Mouse (Mus musculus): ENCODE results near the gene Lsm7.

DNA sequence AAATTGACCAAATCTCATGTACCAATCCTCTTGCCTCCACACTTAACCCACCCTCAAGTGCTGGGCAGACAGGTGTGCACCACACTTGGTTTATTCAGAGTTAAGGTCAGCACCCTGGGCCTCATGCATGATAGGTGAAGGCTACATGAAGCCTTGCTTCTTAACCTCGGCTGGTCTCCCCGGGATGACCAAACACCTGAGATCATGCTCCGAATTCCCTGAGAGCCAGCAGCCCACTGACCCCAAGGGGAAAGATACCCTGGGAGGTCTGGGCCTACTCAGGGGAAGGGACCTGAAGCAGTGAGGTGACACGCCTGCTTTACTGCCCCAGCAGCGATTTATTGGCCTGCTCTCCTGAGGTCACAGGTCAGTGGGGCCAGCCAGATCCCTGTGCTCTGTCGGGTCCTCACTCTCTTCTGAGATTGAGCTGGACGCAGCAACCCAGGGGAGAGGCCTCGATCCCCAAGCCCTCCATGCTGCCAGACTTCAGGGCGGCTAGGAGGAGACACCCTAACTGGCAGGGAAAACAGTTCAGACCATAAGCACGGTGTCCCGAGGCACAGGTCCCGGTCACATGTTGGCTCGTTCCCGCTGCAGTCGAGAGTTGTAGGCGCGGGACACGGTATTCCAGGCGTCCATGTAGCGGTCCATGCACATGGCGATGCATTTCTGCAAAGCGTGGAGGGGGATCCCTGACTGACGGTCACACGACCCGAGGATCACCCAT lies 44.7 kb upstream of the Lsm7 start:
- TF ChIP-seq POLR2A (IDR thresholded peaks at IDR 0.05; ENCODE audit: insufficient read length, low read depth) (no peak), POLR2AphosphoS2 (IDR thresholded peaks at IDR 0.05; ENCODE audit: insufficient read length, low read depth) (peak; percentile 54), USF1 (IDR thresholded peaks at IDR 0.05; ENCODE audit: low read depth) (no peak), TCF12 (IDR thresholded peaks at IDR 0.05; ENCODE audit: insufficient read depth, poor library complexity, severe bottlenecking) (no peak), MYOD1 (IDR thresholded peaks at IDR 0.05; ENCODE audit: control insufficient read depth in 1 of 3, insufficient read length in 2 of 3, low read depth in 2 of 3) (no peak), MAX (IDR thresholded peaks at IDR 0.05; ENCODE audit: low read depth) (no peak), CEBPB (IDR thresholded peaks at IDR 0.05; ENCODE audit: insufficient read depth, poor library complexity, severe bottlenecking) (no peak), TCF3 (IDR thresholded peaks at IDR 0.05; ENCODE audit: insufficient read length, low read depth) (no peak), E2F4 (IDR thresholded peaks at IDR 0.05; ENCODE audit: insufficient read depth) (no peak)
